Mouse (Mus musculus) urinary bladder, postnatal 10 days (tissue): ENCODE results near the gene Snrk.

ENCODE experiments used
- DNase-seq: peaks from one replicate; pipeline ENCODE4 v3.0.0; 2022; ENCODE audit warnings: low spot score

Snrk gene

GRCm38 (mm10) chr9:122117112-122117616 lies at the start of gene Snrk:
Gene Snrk, plus strand, starts transcription at chr9:122117266.
- peak; percentile 62 for DNase-seq

- DNase-seq = no peak
These were observed 49.4 kb upstream of the Snrk start for GRCm38 (mm10) chr9:122067654-122068053.

GRCm38 (mm10) chr9:122069560-122070174 lies 47.4 kb upstream of the Snrk start:
- DNase-seq = no peak

DNA sequence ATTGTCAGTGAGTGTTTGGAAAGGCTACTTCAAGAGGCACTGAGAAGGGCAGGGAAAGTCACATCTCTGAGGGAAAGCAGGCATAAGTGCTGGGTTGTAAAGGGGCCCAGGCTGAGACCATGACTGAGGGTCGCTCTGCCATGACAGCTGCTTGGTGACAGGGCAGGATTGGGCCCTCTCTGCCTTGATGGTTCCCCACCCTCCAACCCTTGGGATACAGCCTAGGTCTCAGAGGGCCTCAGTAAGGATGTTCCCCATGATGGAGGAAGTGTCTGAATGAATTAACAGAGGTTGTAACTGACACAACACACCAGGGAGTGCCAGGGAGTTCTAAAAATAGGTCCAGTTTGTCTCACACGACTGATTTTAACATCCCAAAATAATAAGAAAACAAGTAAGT lies 43.1 kb upstream of the Snrk start:
- no peak for DNase-seq

DNA sequence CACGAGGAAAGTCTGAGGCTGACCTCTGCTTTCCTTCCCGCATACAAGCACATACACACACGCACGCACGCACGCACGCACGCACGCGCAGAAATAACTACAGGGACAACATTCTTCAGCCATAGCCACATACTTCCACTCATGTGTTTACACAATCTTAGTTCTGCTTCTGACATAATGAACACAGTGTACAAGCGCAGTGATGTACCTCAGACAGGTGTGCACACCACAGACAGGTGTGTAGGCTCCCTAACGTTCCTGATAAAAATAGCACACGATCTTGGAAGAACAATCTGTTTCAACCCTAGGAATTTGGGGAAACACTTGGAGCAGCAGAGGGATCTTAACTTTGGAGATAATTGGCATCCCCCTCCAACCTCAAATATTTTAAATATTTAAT lies 42.5 kb upstream of the Snrk start:
- no peak for DNase-seq

- no peak for DNase-seq
These were observed 38.6 kb upstream of the Snrk start for GRCm38 (mm10) chr9:122078456-122078855.

DNA sequence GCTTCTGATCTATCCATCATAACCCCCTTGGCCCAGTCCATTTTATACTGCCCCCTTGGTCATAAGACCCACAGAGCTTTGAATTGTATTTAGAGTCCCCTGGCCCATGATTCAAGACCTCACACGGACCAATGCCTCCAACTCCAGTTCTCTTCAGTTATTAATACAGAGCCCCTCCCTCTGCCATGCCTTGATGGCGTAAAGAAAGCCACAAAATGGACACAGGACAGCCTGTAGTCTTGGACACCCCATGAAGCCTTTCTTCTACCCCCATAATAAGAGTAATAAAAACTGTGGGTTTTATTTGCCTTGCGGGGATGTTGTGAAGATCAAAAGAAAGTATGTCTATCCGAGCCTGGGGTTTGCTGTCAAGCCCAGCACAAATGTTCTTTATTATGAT lies 33.4 kb upstream of the Snrk start:
- no peak for DNase-seq

- DNase-seq = no peak
These were observed 32.9 kb upstream of the Snrk start for GRCm38 (mm10) chr9:122084175-122084574.

DNA sequence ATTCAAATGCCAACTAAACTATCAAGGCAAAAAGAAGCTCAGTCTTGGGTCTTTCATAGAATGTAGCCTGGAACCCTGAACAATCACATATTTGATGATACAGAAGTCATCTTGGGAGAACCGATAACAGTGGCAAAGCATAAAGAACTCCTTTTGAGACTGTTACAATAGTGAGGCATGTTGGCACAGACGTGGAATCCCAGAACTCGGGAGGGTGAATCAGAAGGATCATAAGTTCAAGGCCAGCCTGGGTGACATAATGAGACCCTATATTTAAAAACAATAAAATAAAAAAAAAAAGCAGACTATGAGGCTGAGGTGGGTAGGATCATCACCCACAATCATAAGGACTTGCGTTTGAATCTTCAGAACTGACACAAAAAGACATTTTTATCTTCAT lies 32.4 kb upstream of the Snrk start:
- DNase-seq = no peak

DNA sequence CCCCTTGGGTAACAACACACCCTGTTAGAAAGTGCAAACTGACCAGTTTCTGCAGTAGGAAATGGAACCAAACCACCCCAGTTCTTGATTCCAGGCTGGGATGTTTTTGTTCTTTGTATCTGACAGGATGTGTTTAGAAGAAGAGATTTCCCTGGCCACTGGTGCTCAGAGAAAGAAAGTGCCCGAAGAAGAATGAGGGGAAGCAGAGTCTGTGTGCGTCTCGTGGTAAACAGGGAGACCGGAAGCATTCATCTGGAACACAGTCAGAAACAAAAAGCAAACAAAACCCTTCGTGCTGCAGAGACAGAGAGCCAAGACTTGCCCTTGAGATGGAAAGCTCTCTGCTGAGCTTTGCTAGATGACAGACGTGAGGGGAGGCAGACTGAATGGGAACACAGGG lies 32.0 kb upstream of the Snrk start:
- DNase-seq = no peak

- DNase-seq = no peak
These were observed 31.4 kb upstream of the Snrk start for GRCm38 (mm10) chr9:122085550-122086205.

DNA sequence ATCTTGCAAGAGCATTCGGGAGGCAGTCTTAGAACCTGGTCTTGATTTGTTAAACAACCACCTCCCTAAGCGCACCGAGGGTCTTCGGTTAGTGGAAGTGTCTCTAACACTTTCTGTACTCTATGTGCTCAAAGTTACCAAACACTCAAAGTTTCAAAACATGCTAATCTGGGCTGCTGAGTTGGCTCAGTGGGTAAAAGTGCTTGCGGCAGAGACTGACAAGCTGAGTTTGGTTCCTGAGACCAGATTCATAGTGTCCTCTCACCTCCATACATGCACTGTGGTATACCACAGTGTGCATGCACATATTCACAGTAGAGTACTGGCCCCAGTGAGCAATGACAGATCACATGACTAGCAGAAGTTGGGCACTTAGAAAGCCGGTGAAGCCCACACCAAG lies 30.0 kb upstream of the Snrk start:
- DNase-seq = no peak

DNA sequence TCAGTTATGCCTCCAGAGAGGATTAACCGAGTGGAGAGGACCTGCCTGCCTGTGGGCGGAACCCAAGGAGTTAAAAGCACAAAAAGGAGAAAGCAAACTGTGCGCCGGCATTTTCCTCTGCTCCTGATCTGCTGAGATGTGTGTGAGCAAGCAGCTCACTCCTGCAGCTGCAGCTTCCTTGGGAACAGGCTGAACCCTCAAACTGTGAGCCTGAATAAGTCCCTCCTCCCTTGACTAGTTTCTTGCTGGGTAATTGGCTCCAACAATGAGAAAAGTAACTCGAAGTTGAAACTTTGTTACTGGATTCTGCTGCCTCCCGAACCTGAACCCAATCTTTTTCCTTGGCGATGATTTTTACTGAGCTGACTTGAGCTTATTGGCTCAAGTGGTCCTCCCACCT lies 25.9 kb upstream of the Snrk start:
- DNase-seq = no peak

DNA sequence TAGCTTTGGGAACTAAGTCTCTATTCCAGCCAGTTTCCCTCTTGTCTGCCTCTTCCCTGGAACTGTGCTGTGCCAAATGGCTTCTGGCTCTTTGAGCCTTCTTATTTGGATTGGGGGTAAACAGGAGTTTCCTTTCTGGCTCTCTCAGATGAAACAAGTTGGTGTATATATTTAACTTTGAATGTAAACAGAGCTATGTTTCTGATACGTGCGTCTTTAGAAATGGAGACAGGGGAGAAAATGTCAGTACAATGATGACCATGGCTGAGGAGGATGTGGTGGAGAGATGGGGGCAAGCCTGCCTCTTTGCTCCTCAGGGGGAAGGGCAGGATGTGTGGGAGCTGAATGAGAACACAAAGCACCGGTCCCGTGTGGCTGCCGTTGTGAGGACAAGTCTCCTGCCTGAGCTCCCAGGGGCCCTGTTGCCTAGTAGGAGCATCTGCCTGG lies 25.3 kb upstream of the Snrk start:
- DNase-seq = no peak

DNA sequence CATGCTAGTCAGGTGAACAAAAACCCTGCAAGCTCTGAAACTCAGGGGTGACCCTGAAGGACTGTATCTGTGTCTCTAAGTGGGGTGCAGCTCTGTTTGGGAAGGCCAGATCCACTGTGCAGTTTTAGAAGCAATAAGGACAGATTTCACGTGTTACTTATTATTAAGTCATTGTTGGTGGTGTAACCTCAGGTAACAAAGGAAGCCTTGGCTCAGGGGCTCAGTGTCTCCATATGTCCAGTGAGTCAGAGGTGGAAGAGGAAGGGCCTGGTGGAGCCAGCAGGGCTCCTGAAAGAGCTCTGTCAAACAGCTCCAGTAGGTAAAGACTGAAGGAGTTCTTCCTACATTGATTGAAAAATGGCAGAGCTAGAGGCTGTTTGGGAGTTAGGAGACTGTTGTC lies 22.9 kb upstream of the Snrk start:
- DNase-seq = no peak

DNA sequence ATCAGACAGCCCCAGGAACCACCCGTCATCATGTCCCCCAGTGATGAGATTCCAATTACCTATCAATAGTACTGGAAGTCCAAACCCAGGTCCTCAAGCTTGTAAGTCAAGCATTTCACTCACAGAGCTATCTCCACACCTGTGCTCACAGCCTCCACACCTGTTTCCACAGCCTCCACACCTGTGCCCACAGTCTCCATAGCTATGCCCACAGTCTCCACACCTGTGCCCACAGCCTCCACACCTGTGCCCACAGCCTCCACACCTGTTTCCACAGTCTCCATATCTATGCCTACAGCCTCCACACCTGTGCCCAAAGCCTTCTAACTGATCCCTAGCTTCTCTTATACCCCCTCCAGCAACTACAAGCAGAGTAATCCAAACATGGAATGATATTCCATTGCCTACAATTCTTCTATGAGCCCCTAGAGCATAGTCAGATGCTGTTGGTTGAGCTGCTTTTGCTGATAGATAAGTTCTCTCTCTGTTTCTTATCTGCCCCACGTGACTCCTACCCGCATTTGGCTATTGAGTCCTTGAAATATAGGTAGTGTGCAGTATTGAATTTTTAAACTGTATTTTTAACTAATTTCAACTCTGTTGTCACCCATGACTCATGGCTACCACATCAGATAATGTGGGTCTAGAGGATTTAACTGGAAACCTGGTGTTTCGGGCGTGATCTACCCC lies 20.1 kb upstream of the Snrk start:
- no peak for DNase-seq

- no peak for DNase-seq
These were observed 19.5 kb upstream of the Snrk start for GRCm38 (mm10) chr9:122097535-122097934.

DNA sequence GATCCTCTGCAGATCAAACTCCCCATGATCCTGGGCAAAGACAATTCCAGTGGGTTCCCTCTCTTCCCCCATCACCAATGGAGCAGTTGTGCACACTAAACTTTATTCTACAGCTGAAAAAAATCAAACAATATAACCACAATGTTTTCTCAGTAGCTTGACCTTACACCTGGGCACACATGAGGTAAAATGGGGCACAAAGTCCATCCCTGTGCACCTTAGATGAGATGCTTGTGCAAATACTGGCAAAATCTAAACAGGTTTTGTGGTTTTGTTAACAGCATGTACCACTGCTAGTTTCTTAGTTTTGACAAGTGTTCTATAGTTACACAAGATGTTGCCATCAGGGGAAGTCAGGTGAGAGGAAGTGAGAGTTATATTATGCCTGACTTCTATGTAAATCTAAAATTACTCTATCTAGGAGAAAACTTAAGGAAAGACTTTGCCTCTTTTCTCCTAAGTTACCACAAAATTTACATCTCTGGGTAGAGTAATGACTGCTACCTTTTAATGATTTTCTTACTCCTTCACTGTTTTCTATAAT lies 16.4 kb upstream of the Snrk start:
- DNase-seq = no peak

DNA sequence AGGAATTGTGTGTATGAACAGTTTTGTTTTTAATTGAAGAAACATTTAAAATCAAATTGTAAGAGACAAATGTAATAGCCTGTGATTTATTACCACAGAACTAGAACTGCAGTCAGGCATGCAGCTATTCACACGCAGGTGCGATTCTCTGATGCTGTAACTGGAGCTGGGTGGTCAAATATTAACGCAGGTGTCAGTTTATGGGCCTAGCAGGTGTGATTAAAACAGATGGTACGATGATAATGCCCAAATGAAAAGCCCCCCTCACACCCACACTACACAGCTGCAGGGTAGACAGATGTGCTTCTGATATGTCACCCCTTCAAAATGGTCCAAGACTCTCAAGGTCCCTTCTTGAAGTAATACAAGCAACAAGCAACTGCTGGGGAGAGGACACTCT lies 15.9 kb upstream of the Snrk start:
- DNase-seq = no peak

GRCm38 (mm10) chr9:122103550-122104284 lies 13.3 kb upstream of the Snrk start:
- no peak for DNase-seq

- DNase-seq = no peak
These were observed 12.7 kb upstream of the Snrk start for GRCm38 (mm10) chr9:122104285-122104829.
